34 mouse cellular contexts compared by ENCODE assay signal in the genomic region with DNA sequence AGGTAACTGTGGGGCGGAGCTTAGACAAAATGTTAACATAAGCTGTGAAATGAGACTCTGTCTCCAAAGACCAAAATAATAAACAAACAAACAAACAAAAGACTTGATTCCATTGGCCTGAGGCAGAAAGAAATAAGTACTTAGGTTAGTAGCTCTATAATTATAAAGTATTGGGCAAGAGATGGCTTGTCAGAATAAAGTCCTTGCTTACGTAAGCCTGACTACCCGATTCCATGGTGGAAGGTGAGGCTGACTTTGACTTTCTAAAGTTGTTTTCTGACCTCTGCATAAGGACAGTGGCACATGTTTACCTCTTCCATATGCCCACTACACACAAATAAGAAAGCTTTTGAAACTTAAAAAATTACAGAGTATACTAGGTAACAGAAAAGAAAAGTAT.
"Had no signal": no experiment of that assay in that cellular context is flagged by ENCODE, and none has a peak within 500 bp of the region (broad histone marks: within the 10 kb centered on the region; RNA-seq: fewer than 3 reads in every experiment).

No protein-coding gene starts in this region.

- H3K27ac ChIP-seq: heart, embryonic 10.5 days; heart, embryonic 13.5 days; heart, embryonic 15.5 days; hindbrain, embryonic 10.5 days; hindbrain, embryonic 12.5 days; hindbrain, embryonic 13.5 days; hindbrain, embryonic 14.5 days; hindbrain, embryonic 15.5 days; hindbrain, postnatal 0 days; intestine, embryonic 15.5 days; kidney, embryonic 15.5 days; kidney, postnatal 0 days; layer of hippocampus, adult 2 months; left cerebral cortex, adult 2 months had no signal

- H3K9ac ChIP-seq: heart, embryonic 12.5 days; heart, embryonic 13.5 days; heart, embryonic 15.5 days; hindbrain, embryonic 12.5 days; hindbrain, embryonic 13.5 days; hindbrain, embryonic 14.5 days; hindbrain, embryonic 15.5 days; intestine, embryonic 15.5 days; kidney, embryonic 15.5 days had no signal

- H3K4me3 ChIP-seq: heart, embryonic 10.5 days; heart, embryonic 12.5 days; heart, embryonic 13.5 days; heart, embryonic 15.5 days; hindbrain, embryonic 10.5 days; hindbrain, embryonic 12.5 days; hindbrain, embryonic 13.5 days; hindbrain, embryonic 15.5 days; intestine, embryonic 15.5 days; kidney, embryonic 15.5 days; layer of hippocampus, adult 2 months; left cerebral cortex, adult 2 months had no signal

- ATAC-seq: hindbrain, embryonic 16.5 days; hindbrain, postnatal 0 days; inflammation-experienced regulatory T-cells, adult 6 months; intestine, embryonic 15.5 days; intestine, embryonic 16.5 days; intestine, postnatal 0 days had no signal

- H3K9me3 ChIP-seq: heart, embryonic 15.5 days; hindbrain, embryonic 12.5 days; hindbrain, embryonic 15.5 days; intestine, embryonic 15.5 days had no signal

- H3K36me3 ChIP-seq: heart, embryonic 10.5 days; heart, embryonic 12.5 days; heart, embryonic 13.5 days; heart, embryonic 15.5 days; hindbrain, embryonic 10.5 days; hindbrain, embryonic 12.5 days; hindbrain, embryonic 13.5 days; hindbrain, embryonic 15.5 days; intestine, embryonic 15.5 days; kidney, embryonic 15.5 days had no signal

- H3K4me1 ChIP-seq: heart, embryonic 10.5 days; heart, embryonic 12.5 days; heart, embryonic 13.5 days; heart, embryonic 15.5 days; hindbrain, embryonic 10.5 days; hindbrain, embryonic 12.5 days; hindbrain, embryonic 13.5 days; hindbrain, embryonic 15.5 days; intestine, embryonic 15.5 days had no signal

- H3K27me3 ChIP-seq: heart, embryonic 12.5 days; heart, embryonic 13.5 days; heart, embryonic 15.5 days; hindbrain, embryonic 12.5 days; hindbrain, embryonic 13.5 days; hindbrain, embryonic 15.5 days; intestine, embryonic 15.5 days; kidney, embryonic 15.5 days had no signal

- DNase-seq: heart, postnatal 10 days; heart, postnatal 14 days; heart, postnatal 36 days; heart, postnatal 4 days; kidney, adult 11 months; kidney, adult 18-20 months; kidney, adult 8-10 months; kidney, adult 9 months; kidney, postnatal 10 days; kidney, postnatal 14 days; kidney, postnatal 25 days; kidney, postnatal 4 days; layer of hippocampus, adult 9-11 months; layer of hippocampus, postnatal 36 days had no signal

- H3K4me2 ChIP-seq: heart, embryonic 11.5 days; heart, embryonic 12.5 days; heart, embryonic 13.5 days; heart, embryonic 15.5 days; hindbrain, embryonic 12.5 days; hindbrain, embryonic 13.5 days; hindbrain, embryonic 14.5 days; hindbrain, embryonic 15.5 days; intestine, embryonic 15.5 days; kidney, embryonic 15.5 days had no signal
